Mouse (Mus musculus) stomach, postnatal 0 days (tissue): Measurements from ENCODE around the gene Zbtb6.

Experiments
- CTCF ChIP-seq: IDR thresholded peaks from 2 replicates; pipeline ENCODE4 v1.5.1; 2016; ENCODE audit warnings: antibody characterized with exemption, low read depth, mild to moderate bottlenecking, moderate library complexity
- EP300 ChIP-seq: optimal IDR thresholded peaks from 2 replicates; pipeline ENCODE3; 2016; ENCODE audit warnings: antibody characterized with exemption

GRCm38 (mm10) chr2:37423671-37424070 lies 19.3 kb downstream of the Zbtb6 start:
- TF ChIP-seq CTCF: no peak
- TF ChIP-seq EP300: no peak
